Mouse (Mus musculus): ENCODE measurements around the gene Zglp1.

DNA sequence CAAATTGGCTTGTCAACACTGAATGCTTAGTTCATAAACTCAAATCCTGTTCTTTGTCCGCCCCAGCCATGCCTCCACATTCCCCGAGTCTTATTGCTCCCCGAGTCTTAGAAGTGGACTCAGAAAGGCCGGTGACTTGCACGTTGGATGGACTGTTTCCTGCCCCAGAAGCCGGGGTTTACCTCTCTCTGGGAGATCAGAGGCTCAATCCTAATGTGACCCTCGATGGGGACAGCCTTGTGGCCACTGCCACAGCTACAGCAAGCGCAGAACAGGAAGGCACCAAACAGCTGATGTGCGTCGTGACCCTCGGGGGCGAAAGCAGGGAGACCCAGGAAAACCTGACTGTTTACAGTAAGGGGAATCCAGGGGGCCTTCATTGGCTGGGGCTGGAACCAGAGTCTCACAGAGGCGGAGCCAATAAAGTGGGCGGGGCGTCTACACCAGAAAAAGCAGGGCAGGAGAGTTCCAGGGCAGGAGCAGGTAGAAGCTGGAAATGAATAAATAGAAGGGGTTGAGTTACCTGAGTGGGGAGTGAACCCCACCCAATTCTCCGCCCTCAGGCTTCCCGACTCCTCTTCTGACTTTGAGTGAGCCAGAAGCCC is 32.3 kb downstream of the Zglp1 start:
- no peak for TF ChIP-seq CTCF (IDR thresholded peaks at IDR 0.05; ENCODE audit: control insufficient read depth, insufficient read depth, low read length)
- no peak for TF ChIP-seq POLR2A (IDR thresholded peaks at IDR 0.05; ENCODE audit: borderline replicate concordance, control insufficient read depth, low read depth, low read length)
